Mouse (Mus musculus) hindbrain, embryonic 14.5 days (tissue): ENCODE data around the gene Ppp1r14a. TPM values are rescaled to one million over a fixed set of nuclear protein-coding genes. Genes with fewer than 3 reads are reported as not detected.

Experiments
- ATAC-seq: fragments of 200-750 bp; cut with Nextera tagmentation; 2 replicates; pipeline ENCODE4 v1.8.0; 2017; ENCODE audit warnings: moderate number of reproducible peaks, mild to moderate bottlenecking, moderate TSS enrichment, moderate library complexity; ENCODE audit not compliant: low FRiP score
- DNase-seq: peaks from one replicate; pipeline ENCODE4 v3.0.0-alpha.2; 2015; ENCODE audit warnings: low spot score
- H3K27ac ChIP-seq: fragments of 300-500 bp; sonication (generic); 2 replicates; pipeline ENCODE4 v1.5.1; 2014; ENCODE audit warnings: mild to moderate bottlenecking, moderate library complexity
- H3K27me3 ChIP-seq: fragments of 300-500 bp; sonication (generic); 2 replicates; pipeline ENCODE4 v1.6.1; 2014; ENCODE audit warnings: mild to moderate bottlenecking, low read length, mixed read lengths; ENCODE audit not compliant: control insufficient read depth, insufficient read depth
- H3K36me3 ChIP-seq: fragments of 300-500 bp; sonication (generic); replicated peaks from 2 replicates; pipeline ENCODE4 v1.6.1; 2014; ENCODE audit not compliant: control insufficient read depth, insufficient read depth
- H3K4me1 ChIP-seq: fragments of 300-500 bp; sonication (generic); replicated peaks from 2 replicates; pipeline ENCODE4 v1.6.1; 2014; ENCODE audit warnings: antibody characterized with exemption, low read length, mixed read lengths; ENCODE audit not compliant: control insufficient read depth, insufficient read depth
- H3K4me2 ChIP-seq: fragments of 300-500 bp; sonication (generic); replicated peaks from 2 replicates; pipeline ENCODE4 v1.6.1; 2014; ENCODE audit warnings: mild to moderate bottlenecking, moderate library complexity
- H3K4me3 ChIP-seq: fragments of 300-500 bp; sonication (generic); replicated peaks from 2 replicates; pipeline ENCODE4 v1.5.1; 2014; ENCODE audit warnings: mild to moderate bottlenecking, low read length
- H3K9ac ChIP-seq: fragments of 300-500 bp; sonication (generic); 2 replicates; pipeline ENCODE4 v1.6.1; 2014
- H3K9me3 ChIP-seq: fragments of 300-500 bp; sonication (generic); 2 replicates; pipeline ENCODE4 v1.6.1; 2016; ENCODE audit warnings: low read length; ENCODE audit not compliant: control insufficient read depth
- WGBS: fragments of 180-500 bp; shearing (Covaris S2); extraction: QIAGEN DNeasy Blood & Tissue Kit; methylation state at CpG from one replicate; pipeline ENCODE4 v1.1.7; 2014; 5-methylcytosine and 5-hydroxymethylcytosine counted together
- polyA plus RNA-seq: library from polyadenylated mRNA; unstranded; fragments of >200 nt; fragmentation: Nextera tagmentation; extraction: Ambion mirVana; gene quantifications from 2 replicates; pipeline ENCODE4 v1.2.1, GENCODE M21; 2014

The Ppp1r14a gene
- polyA plus RNA-seq, 1 experiment from 2014 or later: 2.2 TPM

DNA sequence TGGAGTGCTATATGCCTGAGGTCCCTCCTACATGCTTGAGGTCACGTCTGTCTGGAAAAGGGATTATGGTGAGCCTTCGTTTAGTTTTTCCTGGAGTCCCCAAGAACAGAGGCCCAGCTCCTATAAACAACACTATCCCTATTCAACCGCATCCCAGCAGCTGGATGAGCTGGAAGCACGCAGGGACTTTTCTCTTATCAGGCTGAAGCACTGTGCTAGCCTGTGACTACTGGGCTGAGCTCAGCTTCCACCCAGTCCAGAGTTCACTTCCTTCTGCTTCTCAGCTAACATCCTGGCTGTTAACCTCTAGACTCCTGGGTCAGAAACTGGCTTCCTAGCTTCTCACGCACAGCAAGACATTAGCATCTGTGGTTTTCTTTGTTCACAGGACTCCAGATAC is 35.3 kb upstream of the Ppp1r14a start:
- H3K9ac ChIP-seq: no peak overlapping the region
- DNase-seq (no peak), ATAC-seq (no peak)
- no peaks in the 10 kb centered on the region for H3K4me1 ChIP-seq
- peaks cover 3% of the 10 kb centered on the region for H3K27me3 ChIP-seq
- H3K9me3 ChIP-seq: no peaks in the 10 kb centered on the region
- H3K36me3 ChIP-seq: no peaks in the 10 kb centered on the region
- no peak overlapping the region for H3K4me3 ChIP-seq
- no peak overlapping the region for H3K27ac ChIP-seq
- H3K4me2 ChIP-seq: no peak overlapping the region
- 53% methylated on average over 5 of the region's 5 CpGs for WGBS

DNA sequence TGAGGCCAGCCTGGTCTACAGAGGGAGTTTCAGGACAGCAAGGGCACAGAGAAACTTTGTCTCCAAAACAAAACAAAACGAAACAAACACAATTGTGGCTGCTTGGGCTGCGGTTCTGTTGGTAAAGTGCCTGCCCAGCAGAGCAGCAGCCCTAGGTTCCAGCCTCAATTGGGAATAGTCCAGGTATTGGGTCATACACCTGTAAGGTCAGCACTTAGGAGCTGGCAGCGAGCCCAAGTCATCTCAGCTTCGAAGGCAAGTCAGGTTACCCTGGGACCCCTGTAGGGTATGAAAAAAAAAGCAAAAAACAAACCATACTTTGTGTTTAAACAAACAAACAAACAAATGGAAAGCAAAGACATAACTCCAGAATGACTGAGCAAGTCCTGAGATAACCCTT is 33.2 kb upstream of the Ppp1r14a start:
- DNase-seq (no peak), ATAC-seq (no peak)
- WGBS: 95% methylated on average over 4 of the region's 4 CpGs
- Histone ChIP-seq H3K27ac (no peak overlapping the region), H3K27me3 (no peaks in the 10 kb centered on the region), H3K9me3 (no peaks in the 10 kb centered on the region), H3K4me1 (no peaks in the 10 kb centered on the region), H3K4me2 (no peak overlapping the region), H3K36me3 (no peaks in the 10 kb centered on the region), H3K9ac (no peak overlapping the region), H3K4me3 (no peak overlapping the region)

DNA sequence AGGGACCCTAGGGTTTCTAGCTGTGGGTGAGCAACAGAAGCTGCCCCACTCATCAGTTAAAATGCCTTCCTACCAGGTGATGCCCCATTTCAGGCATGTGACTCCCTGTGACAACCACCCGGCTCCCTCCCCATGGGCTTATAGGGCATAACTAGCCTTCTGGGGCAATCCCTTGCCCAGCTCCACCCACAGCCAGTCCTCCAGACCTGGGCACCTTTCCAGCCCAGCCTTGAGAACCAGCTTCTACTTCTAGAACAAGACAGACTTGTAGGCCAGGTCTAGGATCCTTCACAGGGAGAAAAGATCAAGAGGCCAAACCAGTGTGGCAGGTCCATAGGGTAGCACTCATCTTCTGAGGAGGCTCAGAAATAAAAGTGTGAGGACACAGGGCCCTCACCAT is 31.7 kb upstream of the Ppp1r14a start:
- no peak overlapping the region for H3K27ac ChIP-seq
- no peak for DNase-seq
- H3K9me3 ChIP-seq: no peaks in the 10 kb centered on the region
- H3K4me2 ChIP-seq: no peak overlapping the region
- no peaks in the 10 kb centered on the region for H3K4me1 ChIP-seq
- WGBS: 100% methylated on average over 1 of the region's 1 CpGs
- H3K36me3 ChIP-seq: no peaks in the 10 kb centered on the region
- no peaks in the 10 kb centered on the region for H3K27me3 ChIP-seq
- no peak for ATAC-seq
- H3K4me3 ChIP-seq: no peak overlapping the region
- H3K9ac ChIP-seq: no peak overlapping the region

- Histone ChIP-seq H3K4me3 (no peak overlapping the region), H3K9ac (no peak overlapping the region), H3K9me3 (no peaks in the 10 kb centered on the region), H3K27me3 (no peaks in the 10 kb centered on the region), H3K4me1 (no peaks in the 10 kb centered on the region), H3K36me3 (no peaks in the 10 kb centered on the region), H3K27ac (no peak overlapping the region), H3K4me2 (no peak overlapping the region)
- ATAC-seq: no peak
- 62% methylated on average over 10 of the region's 10 CpGs for WGBS
- no peak for DNase-seq
Measured at GRCm38 (mm10) chr7:29259781-29260730, 29.1 kb upstream of the Ppp1r14a start.

- Histone ChIP-seq H3K4me1 (no peaks in the 10 kb centered on the region), H3K27ac (no peak overlapping the region), H3K9ac (no peak overlapping the region), H3K4me2 (no peak overlapping the region), H3K36me3 (no peaks in the 10 kb centered on the region), H3K27me3 (no peaks in the 10 kb centered on the region), H3K4me3 (no peak overlapping the region), H3K9me3 (no peaks in the 10 kb centered on the region)
- WGBS: 87% methylated on average over 6 of the region's 6 CpGs
- ATAC-seq (no peak), DNase-seq (no peak)
Measured at GRCm38 (mm10) chr7:29262151-29262550, 27.0 kb upstream of the Ppp1r14a start.

DNA sequence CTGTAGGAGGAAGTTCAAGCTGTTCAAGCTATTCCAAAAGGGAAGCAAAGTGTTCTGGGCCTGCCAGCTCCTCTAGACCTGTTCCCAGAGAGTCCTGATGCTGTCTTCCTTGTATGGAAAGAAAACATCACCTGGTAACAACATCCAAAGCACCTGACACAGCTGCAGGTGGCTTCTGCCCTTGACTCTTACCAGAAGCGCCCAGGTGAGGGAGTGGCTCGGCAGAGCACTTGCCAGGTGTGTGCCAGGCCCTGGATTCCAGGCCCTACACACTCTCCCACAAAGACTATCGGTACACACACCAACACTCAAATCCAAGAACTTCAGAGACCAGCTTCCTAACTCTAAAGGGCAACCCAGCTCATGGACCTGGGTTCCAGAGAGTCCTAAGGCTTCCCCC is 25.3 kb upstream of the Ppp1r14a start:
- Histone ChIP-seq H3K4me2 (no peak overlapping the region), H3K4me3 (no peak overlapping the region), H3K36me3 (no peaks in the 10 kb centered on the region), H3K27ac (no peak overlapping the region), H3K4me1 (no peaks in the 10 kb centered on the region), H3K9ac (no peak overlapping the region), H3K27me3 (no peaks in the 10 kb centered on the region), H3K9me3 (no peaks in the 10 kb centered on the region)
- no peak for ATAC-seq
- DNase-seq: no peak
- 91% methylated on average over 3 of the region's 3 CpGs for WGBS

- H3K9me3 ChIP-seq: no peaks in the 10 kb centered on the region
- no peak overlapping the region for H3K9ac ChIP-seq
- no peak overlapping the region for H3K27ac ChIP-seq
- H3K4me2 ChIP-seq: no peak overlapping the region
- no peaks in the 10 kb centered on the region for H3K27me3 ChIP-seq
- no peak overlapping the region for H3K4me3 ChIP-seq
- 82% methylated on average over 7 of the region's 7 CpGs for WGBS
- H3K4me1 ChIP-seq: no peaks in the 10 kb centered on the region
- DNase-seq (no peak), ATAC-seq (no peak)
- H3K36me3 ChIP-seq: no peaks in the 10 kb centered on the region
Measured at GRCm38 (mm10) chr7:29265636-29266035, 23.5 kb upstream of the Ppp1r14a start.

DNA sequence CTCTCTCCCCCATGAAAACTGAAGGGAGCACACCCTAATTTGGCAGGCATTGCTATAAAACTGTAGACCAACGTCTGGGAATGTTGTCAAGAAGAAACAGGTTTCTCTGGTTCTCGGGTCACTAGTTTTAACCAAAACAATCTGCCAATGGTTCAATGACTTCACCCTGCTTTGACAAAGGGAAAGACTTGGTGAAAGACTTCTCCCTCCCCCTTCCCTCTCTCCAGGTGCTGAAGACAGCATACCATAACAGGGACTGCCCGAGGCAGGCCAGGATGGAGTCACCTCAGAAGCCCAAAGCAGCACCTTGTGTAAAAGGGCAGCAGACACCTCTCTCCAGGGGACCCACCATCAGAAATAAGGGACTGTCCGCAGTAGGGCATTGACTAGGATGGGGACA is 22.2 kb upstream of the Ppp1r14a start:
- Histone ChIP-seq H3K27ac (no peak overlapping the region), H3K9me3 (no peaks in the 10 kb centered on the region), H3K36me3 (no peaks in the 10 kb centered on the region), H3K27me3 (no peaks in the 10 kb centered on the region), H3K4me2 (no peak overlapping the region), H3K9ac (no peak overlapping the region), H3K4me3 (no peak overlapping the region), H3K4me1 (no peaks in the 10 kb centered on the region)
- 65% methylated on average over 4 of the region's 4 CpGs for WGBS
- ATAC-seq (no peak), DNase-seq (no peak)

DNA sequence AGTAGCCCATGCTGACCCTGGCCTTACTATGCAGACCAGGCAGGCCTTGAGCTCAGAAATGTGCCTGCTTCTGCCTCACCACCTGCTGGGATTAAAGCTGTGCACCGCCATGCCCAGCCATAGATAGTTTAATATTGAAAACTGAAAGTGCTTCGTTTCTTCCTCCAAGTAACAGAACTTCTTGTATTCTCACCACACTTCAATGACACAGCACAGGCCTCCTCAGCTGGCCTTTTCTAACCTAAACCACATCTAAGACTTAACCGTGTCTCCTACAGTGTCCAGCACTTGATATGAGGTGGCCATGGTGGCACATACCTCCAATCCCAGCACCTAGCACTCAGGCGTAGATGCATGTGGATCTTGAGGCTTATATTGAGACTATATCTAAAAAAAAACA is 18.7 kb upstream of the Ppp1r14a start:
- Histone ChIP-seq H3K9ac (no peak overlapping the region), H3K27me3 (no peaks in the 10 kb centered on the region), H3K9me3 (no peaks in the 10 kb centered on the region), H3K27ac (no peak overlapping the region), H3K4me3 (no peak overlapping the region), H3K4me1 (no peaks in the 10 kb centered on the region), H3K4me2 (no peak overlapping the region), H3K36me3 (no peaks in the 10 kb centered on the region)
- DNase-seq (no peak), ATAC-seq (no peak)
- WGBS: 89% methylated on average over 4 of the region's 4 CpGs
